Mouse (Mus musculus): ENCODE measurements around the gene Actl6b.

DNA sequence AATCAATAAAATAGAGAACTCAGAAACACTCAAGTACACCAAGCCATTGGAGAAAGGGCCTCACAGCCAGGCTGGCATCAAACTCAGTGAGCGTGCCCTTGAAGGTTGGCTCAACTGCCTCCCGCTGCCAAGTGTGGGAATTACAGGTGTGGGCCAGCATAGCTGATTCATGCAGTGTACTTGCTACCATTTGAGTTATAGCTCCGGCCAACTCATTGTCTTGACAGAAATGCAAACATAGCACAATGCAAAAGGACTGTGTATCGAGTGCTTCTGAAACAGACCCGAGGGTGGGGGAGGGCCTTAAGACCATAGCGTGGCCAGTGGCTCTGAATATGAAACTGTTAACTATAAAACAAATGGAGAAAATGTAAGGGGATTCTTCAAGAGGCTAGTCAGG lies 49.3 kb upstream of the Actl6b start:
- no peak for TF ChIP-seq POLR2A (IDR thresholded peaks at IDR 0.05; ENCODE audit: control insufficient read depth, low read depth, low read length)
- TF ChIP-seq CTCF (IDR thresholded peaks at IDR 0.05; ENCODE audit: control insufficient read depth, insufficient read depth, insufficient replicate concordance, low read depth, low read length) = no peak

Measured in testis, adult 2 months (tissue).